ENCODE assay signal across 8 mouse cellular contexts in the genomic region with DNA sequence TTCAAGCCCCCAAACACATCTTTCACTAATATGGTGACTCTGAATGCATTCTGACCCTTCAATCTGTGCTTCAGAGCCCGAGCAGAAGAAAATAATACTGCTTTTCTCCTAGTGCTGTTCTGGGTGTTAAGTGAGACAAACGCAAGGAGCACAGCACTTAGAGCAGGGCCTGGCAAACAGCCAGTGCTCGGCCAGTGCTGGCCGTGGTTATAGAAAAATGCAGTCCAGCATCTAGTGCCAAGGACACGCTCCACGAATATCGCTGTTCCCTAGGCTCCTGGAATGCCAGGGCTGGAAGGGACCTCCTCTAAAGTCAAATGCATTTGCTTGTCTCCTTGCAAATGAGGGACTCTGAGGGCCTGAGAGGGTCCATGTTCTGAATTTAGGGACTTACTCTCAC.
DNase-seq lines count a peak whose midpoint lies in the region; ATAC-seq and TF ChIP-seq lines count a peak whose summit lies in the region.

No protein-coding gene starts in this region.

- 51% methylated on average over 7 of the region's 7 CpGs for WGBS in neural tube, embryonic 12.5 days
- WGBS in embryonic facial prominence, embryonic 10.5 days = 82% methylated on average over 7 of the region's 7 CpGs
- WGBS in hindbrain, postnatal 0 days = 21% methylated on average over 7 of the region's 7 CpGs
- WGBS in midbrain, embryonic 16.5 days = 55% methylated on average over 7 of the region's 7 CpGs
- WGBS in liver, embryonic 12.5 days (ENCODE audit: insufficient replicate concordance) = 68% methylated on average over 7 of the region's 7 CpGs

- ATAC-seq in neural tube, embryonic 12.5 days (ENCODE audit: low FRiP score, low read depth) = no peak
- peak; percentile 34; the same call in 1 of the 2 replicates for ATAC-seq in hindbrain, postnatal 0 days
- peak; percentile 51 for ATAC-seq in midbrain, embryonic 16.5 days
- ATAC-seq in liver, embryonic 12.5 days = no peak

- no peak for TF ChIP-seq CTCF in hindbrain, postnatal 0 days (IDR thresholded peaks at IDR 0.05; ENCODE audit: low read depth)

- no peaks in the 10 kb centered on the region for H3K36me3 ChIP-seq in neural tube, embryonic 12.5 days
- no peaks in the 10 kb centered on the region for H3K36me3 ChIP-seq in embryonic facial prominence, embryonic 10.5 days (replicated peaks)
- H3K36me3 ChIP-seq in hindbrain, postnatal 0 days (ENCODE audit: insufficient read depth, low read length) = no peaks in the 10 kb centered on the region
- H3K36me3 ChIP-seq in midbrain, embryonic 16.5 days (ENCODE audit: control insufficient read depth, insufficient read depth, low read length) = no peaks in the 10 kb centered on the region
- no peaks in the 10 kb centered on the region for H3K36me3 ChIP-seq in liver, embryonic 12.5 days

- H3K4me1 ChIP-seq in neural tube, embryonic 12.5 days = peaks cover 42% of the 10 kb centered on the region
- H3K4me1 ChIP-seq in embryonic facial prominence, embryonic 10.5 days = peaks cover 42% of the 10 kb centered on the region
- H3K4me1 ChIP-seq in hindbrain, postnatal 0 days (ENCODE audit: insufficient read depth, low read length) = peaks cover 21% of the 10 kb centered on the region
- no peaks in the 10 kb centered on the region for H3K4me1 ChIP-seq in midbrain, embryonic 16.5 days (ENCODE audit: control insufficient read depth, insufficient read depth, low read length)
- no peaks in the 10 kb centered on the region for H3K4me1 ChIP-seq in liver, embryonic 12.5 days

- no peak overlapping the region for H3K4me2 ChIP-seq in neural tube, embryonic 12.5 days (replicated peaks)
- no peak overlapping the region for H3K4me2 ChIP-seq in hindbrain, postnatal 0 days (ENCODE audit: low read depth, low read length)
- no peak overlapping the region for H3K4me2 ChIP-seq in midbrain, embryonic 16.5 days (ENCODE audit: low read length)
- H3K4me2 ChIP-seq in liver, embryonic 12.5 days = no peak overlapping the region

- H3K9me3 ChIP-seq in neural tube, embryonic 12.5 days = no peaks in the 10 kb centered on the region
- no peaks in the 10 kb centered on the region for H3K9me3 ChIP-seq in embryonic facial prominence, embryonic 10.5 days
- no peaks in the 10 kb centered on the region for H3K9me3 ChIP-seq in hindbrain, postnatal 0 days (ENCODE audit: low read length)
- H3K9me3 ChIP-seq in midbrain, embryonic 16.5 days (replicated peaks; ENCODE audit: control insufficient read depth, low read length, poor library complexity, severe bottlenecking) = no peaks in the 10 kb centered on the region
- H3K9me3 ChIP-seq in liver, embryonic 12.5 days (replicated peaks) = no peaks in the 10 kb centered on the region

- no peak for DNase-seq in neural tube, embryonic 10.5 days (ENCODE audit: extremely low spot score, low spot score)
- no peak for DNase-seq in embryonic facial prominence, embryonic 10.5 days (ENCODE audit: low spot score)
- DNase-seq in hindbrain, postnatal 0 days (ENCODE audit: low spot score) = peak; percentile 76
- DNase-seq in layer of hippocampus, postnatal 10 days (ENCODE audit: low spot score in 2 of 2) = no peak
- DNase-seq in frontal cortex, postnatal 25 days (ENCODE audit: low spot score in 2 of 2) = no peak

- H3K27ac ChIP-seq in neural tube, embryonic 12.5 days = 0 out of 2 replicates have a peak overlapping the region, but pooled peaks have one; percentile 6
- 0 out of 2 replicates have a peak overlapping the region, but pooled peaks have one; percentile 10 for H3K27ac ChIP-seq in embryonic facial prominence, embryonic 10.5 days (replicated peaks)
- H3K27ac ChIP-seq in hindbrain, postnatal 0 days = peak overlapping the region; percentile 26; the same call in 1 of the 2 replicates
- H3K27ac ChIP-seq in midbrain, embryonic 16.5 days (ENCODE audit: low read length) = no peak overlapping the region
- no peak overlapping the region for H3K27ac ChIP-seq in liver, embryonic 12.5 days

- H3K4me3 ChIP-seq in neural tube, embryonic 12.5 days = no peak overlapping the region
- no peak overlapping the region for H3K4me3 ChIP-seq in embryonic facial prominence, embryonic 10.5 days
- H3K4me3 ChIP-seq in hindbrain, postnatal 0 days (ENCODE audit: low read length) = no peak overlapping the region
- H3K4me3 ChIP-seq in midbrain, embryonic 16.5 days (ENCODE audit: low read depth, low read length) = no peak overlapping the region
- H3K4me3 ChIP-seq in liver, embryonic 12.5 days = no peak overlapping the region

- H3K27me3 ChIP-seq in neural tube, embryonic 12.5 days (replicated peaks) = no peaks in the 10 kb centered on the region
- H3K27me3 ChIP-seq in embryonic facial prominence, embryonic 10.5 days (replicated peaks; ENCODE audit: low read depth, poor library complexity, severe bottlenecking) = 0 out of 2 replicates have a peak, but pooled peaks cover 3% of the 10 kb centered on the region
- H3K27me3 ChIP-seq in hindbrain, postnatal 0 days (ENCODE audit: insufficient read depth, low read length) = no peaks in the 10 kb centered on the region
- H3K27me3 ChIP-seq in midbrain, embryonic 16.5 days (ENCODE audit: control insufficient read depth, insufficient read depth, low read depth, low read length) = no peaks in the 10 kb centered on the region
- H3K27me3 ChIP-seq in liver, embryonic 12.5 days (replicated peaks) = no peaks in the 10 kb centered on the region

- no peak overlapping the region for H3K9ac ChIP-seq in neural tube, embryonic 12.5 days
- H3K9ac ChIP-seq in hindbrain, postnatal 0 days (replicated peaks; ENCODE audit: low read length) = no peak overlapping the region
- H3K9ac ChIP-seq in midbrain, embryonic 16.5 days (ENCODE audit: low read depth, low read length) = no peak overlapping the region
- H3K9ac ChIP-seq in liver, embryonic 12.5 days = no peak overlapping the region

Comparison
In these comparisons a context has a peak if more than half of its experiments do, and no peak if none do; other contexts are left out.
1. ATAC-seq: peak in hindbrain, postnatal 0 days (single experiment) and midbrain, embryonic 16.5 days (single experiment); none in neural tube, embryonic 12.5 days (single experiment) and liver, embryonic 12.5 days (single experiment).
2. H3K27ac ChIP-seq: peak in neural tube, embryonic 12.5 days (single experiment), embryonic facial prominence, embryonic 10.5 days (single experiment) and hindbrain, postnatal 0 days (single experiment); none in midbrain, embryonic 16.5 days (single experiment) and liver, embryonic 12.5 days (single experiment).